Mouse (Mus musculus) midbrain, postnatal 0 days (tissue): ENCODE data around the gene Tcap. TPM values are rescaled to one million over a fixed set of nuclear protein-coding genes. Genes with fewer than 3 reads are reported as not detected.
"Not testable (repeated sequence)": the region's sequence is repeated elsewhere in the genome, so short reads cannot be mapped to it uniquely, and the experiment has no call there.

Source experiments
- ATAC-seq: fragments of 200-750 bp; cut with Nextera tagmentation; 2 replicates; pipeline ENCODE4 v1.8.0; 2017; ENCODE audit warnings: moderate number of reproducible peaks, mild to moderate bottlenecking, moderate TSS enrichment, moderate library complexity; ENCODE audit not compliant: low FRiP score
- DNase-seq: peaks from one replicate; pipeline ENCODE4 v3.0.0-alpha.2; 2015; ENCODE audit warnings: low spot score
- H3K27ac ChIP-seq: fragments of 300-500 bp; sonication (generic); 2 replicates; pipeline ENCODE4 v1.5.1; 2014; ENCODE audit warnings: low read depth, mild to moderate bottlenecking, low read length, mixed read lengths
- H3K27me3 ChIP-seq: fragments of 300-500 bp; sonication (generic); 2 replicates; pipeline ENCODE4 v1.6.1; 2014; ENCODE audit warnings: low read length, control low read depth, mixed read lengths; ENCODE audit not compliant: insufficient read depth
- H3K36me3 ChIP-seq: fragments of 300-500 bp; sonication (generic); 2 replicates; pipeline ENCODE4 v1.6.1; 2014; ENCODE audit warnings: low read length, control low read depth, mixed read lengths; ENCODE audit not compliant: insufficient read depth
- H3K4me1 ChIP-seq: fragments of 300-500 bp; sonication (generic); 2 replicates; pipeline ENCODE4 v1.6.1; 2014; ENCODE audit warnings: mild to moderate bottlenecking, control low read depth, antibody characterized with exemption, low read length, mixed read lengths; ENCODE audit not compliant: insufficient read depth
- H3K4me2 ChIP-seq: fragments of 300-500 bp; sonication (generic); 2 replicates; pipeline ENCODE4 v1.6.1; 2014; ENCODE audit warnings: low read depth, mild to moderate bottlenecking, low read length, mixed read lengths; ENCODE audit not compliant: poor library complexity, severe bottlenecking
- H3K4me3 ChIP-seq: fragments of 300-500 bp; sonication (generic); 2 replicates; pipeline ENCODE4 v1.5.1; 2014; ENCODE audit warnings: low read depth, mild to moderate bottlenecking, low read length, moderate library complexity
- H3K9ac ChIP-seq: fragments of 300-500 bp; sonication (generic); replicated peaks from 2 replicates; pipeline ENCODE4 v1.6.1; 2014; ENCODE audit warnings: mild to moderate bottlenecking, low read length, moderate library complexity, mixed read lengths; ENCODE audit not compliant: poor library complexity, severe bottlenecking
- H3K9me3 ChIP-seq: fragments of 300-500 bp; sonication (generic); 2 replicates; pipeline ENCODE4 v1.6.1; 2016; ENCODE audit warnings: low read length, control low read depth
- CTCF ChIP-seq: IDR thresholded peaks from 2 replicates; pipeline ENCODE4 v1.5.1; 2016; ENCODE audit warnings: antibody characterized with exemption, mild to moderate bottlenecking
- WGBS: fragments of 180-500 bp; shearing (Covaris S2); extraction: QIAGEN DNeasy Blood & Tissue Kit; methylation state at CpG from one replicate; pipeline ENCODE4 v1.1.7; 2014; 5-methylcytosine and 5-hydroxymethylcytosine counted together
- polyA plus RNA-seq: library from polyadenylated mRNA; unstranded; fragments of >200 nt; fragmentation: Nextera tagmentation; extraction: Ambion mirVana; gene quantifications from 2 replicates; pipeline ENCODE4 v1.2.1, GENCODE M21; 2015
- total RNA-seq: library from RNA; depleted of rRNA; stranded (reverse); fragments of >200 nt; gene quantifications from 2 replicates; pipeline ENCODE4 v1.2.3, GENCODE M21; 2014

Tcap gene
- total and polyA plus RNA-seq, 2 experiments from 2014 or later: not detected

DNA sequence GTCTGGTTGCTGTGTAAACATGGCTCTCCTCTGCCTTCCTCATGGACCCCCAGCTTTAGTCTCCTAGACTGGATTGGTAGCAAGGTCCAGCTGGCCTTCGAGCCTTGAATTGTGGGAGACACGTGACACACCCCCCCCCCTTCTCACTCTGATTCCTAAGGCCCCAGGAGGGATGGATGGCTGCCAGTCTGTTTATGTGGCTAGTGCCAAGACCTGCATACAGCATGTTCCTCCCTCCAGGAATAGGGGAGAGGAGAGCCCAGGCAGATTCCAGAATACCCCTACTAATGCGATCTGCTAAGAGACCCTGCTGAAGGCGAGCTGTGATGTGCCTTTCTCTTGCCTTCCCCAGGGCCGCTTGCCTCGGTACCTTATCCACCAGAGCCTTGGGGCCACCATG is 3.5 kb upstream of the Tcap start:
- Histone ChIP-seq H3K9ac (no peak overlapping the region), H3K27ac (no peak overlapping the region), H3K27me3 (no peaks in the 10 kb centered on the region), H3K4me1 (no peaks in the 10 kb centered on the region), H3K36me3 (peaks cover 50% of the 10 kb centered on the region), H3K9me3 (no peaks in the 10 kb centered on the region), H3K4me3 (no peak overlapping the region), H3K4me2 (no peak overlapping the region)
- 67% methylated on average over 6 of the region's 6 CpGs for WGBS
- TF ChIP-seq CTCF: no peak
- ATAC-seq: no peak; the same call in 1 of the 2 replicates
- DNase-seq: peak; percentile 91

DNA sequence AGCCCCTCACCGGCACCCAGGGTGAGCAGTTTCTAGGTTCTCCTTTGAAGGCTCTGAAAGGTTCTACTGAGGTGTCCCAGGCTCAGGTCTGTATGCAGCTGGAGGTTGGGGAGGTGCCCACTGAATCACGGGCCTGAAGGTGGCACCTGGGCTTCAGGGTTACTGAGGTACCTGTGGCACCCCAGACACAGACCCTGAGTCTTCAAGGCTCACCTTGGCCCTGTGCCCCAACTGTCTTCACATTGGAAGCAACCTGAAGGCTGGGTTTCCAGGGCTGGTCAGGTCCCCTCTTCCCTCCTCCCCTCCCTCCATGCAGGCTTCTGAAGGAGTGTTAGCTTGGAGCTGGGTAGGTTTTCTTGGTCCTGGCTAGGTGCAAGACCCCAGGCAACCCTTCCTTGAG is 2.0 kb upstream of the Tcap start:
- Histone ChIP-seq H3K27ac (no peak overlapping the region), H3K27me3 (0 out of 2 replicates have a peak, but pooled peaks cover 4% of the 10 kb centered on the region), H3K4me2 (no peak overlapping the region), H3K4me3 (no peak overlapping the region), H3K9ac (no peak overlapping the region), H3K4me1 (no peaks in the 10 kb centered on the region), H3K36me3 (peaks cover 40% of the 10 kb centered on the region), H3K9me3 (no peaks in the 10 kb centered on the region)
- no peak for TF ChIP-seq CTCF
- 96% methylated on average over 2 of the region's 2 CpGs for WGBS
- ATAC-seq (no peak), DNase-seq (no peak)

GRCm38 (mm10) chr11:98382405-98382804 is 1.2 kb upstream of the Tcap start:
- not testable (repeated sequence) for H3K4me3 ChIP-seq, H3K4me1 ChIP-seq, H3K9ac ChIP-seq, H3K9me3 ChIP-seq, ATAC-seq, DNase-seq, H3K27ac ChIP-seq, H3K27me3 ChIP-seq, H3K4me2 ChIP-seq
- peaks cover 33% of the 10 kb centered on the region for H3K36me3 ChIP-seq
- 49% methylated on average over 2 of the region's 2 CpGs for WGBS

GRCm38 (mm10) chr11:98384216-98384615 is 605 bp downstream of the Tcap start:
- Histone ChIP-seq H3K27ac (no peak overlapping the region), H3K27me3 (peaks cover 12% of the 10 kb centered on the region), H3K36me3 (peaks cover 15% of the 10 kb centered on the region), H3K9me3 (no peaks in the 10 kb centered on the region), H3K4me1 (no peaks in the 10 kb centered on the region), H3K4me2 (no peak overlapping the region), H3K9ac (no peak overlapping the region), H3K4me3 (no peak overlapping the region)
- ATAC-seq (no peak), DNase-seq (no peak)
- no peak for TF ChIP-seq CTCF
- WGBS: 76% methylated on average over 20 of the region's 20 CpGs

- peaks cover 12% of the 10 kb centered on the region for H3K27me3 ChIP-seq
- H3K27ac ChIP-seq: no peak overlapping the region
- TF ChIP-seq CTCF: no peak
- no peak overlapping the region for H3K4me3 ChIP-seq
- DNase-seq (peak; percentile 28), ATAC-seq (no peak)
- H3K4me1 ChIP-seq: no peaks in the 10 kb centered on the region
- no peak overlapping the region for H3K9ac ChIP-seq
- peaks cover 8% of the 10 kb centered on the region for H3K36me3 ChIP-seq
- WGBS: 72% methylated on average over 8 of the region's 8 CpGs
- no peak overlapping the region for H3K4me2 ChIP-seq
- no peaks in the 10 kb centered on the region for H3K9me3 ChIP-seq
Observed at GRCm38 (mm10) chr11:98384721-98385637, 1.4 kb downstream of the Tcap start.
